Mouse (Mus musculus) stomach, embryonic 14.5 days (tissue): ENCODE data around the gene Piga. TPM values are rescaled to one million over a fixed set of nuclear protein-coding genes. Genes with fewer than 3 reads are reported as not detected.

Experiments
- ATAC-seq: fragments of 200-750 bp; cut with Nextera tagmentation; 2 replicates; pipeline ENCODE4 v1.8.0; 2017; ENCODE audit warnings: low read depth, moderate TSS enrichment; ENCODE audit not compliant: insufficient number of reproducible peaks, insufficient read depth, low FRiP score
- H3K27ac ChIP-seq: fragments of 300-500 bp; sonication (generic); 2 replicates; pipeline ENCODE4 v1.5.1; 2014; ENCODE audit warnings: mild to moderate bottlenecking, low read length, moderate library complexity, mixed read lengths
- H3K27me3 ChIP-seq: fragments of 300-500 bp; sonication (generic); 2 replicates; pipeline ENCODE4 v1.6.1; 2014; ENCODE audit warnings: low read length, control low read depth, mixed read lengths; ENCODE audit not compliant: control insufficient read depth, insufficient read depth
- H3K36me3 ChIP-seq: fragments of 300-500 bp; sonication (generic); 2 replicates; pipeline ENCODE4 v1.6.1; 2014; ENCODE audit warnings: mild to moderate bottlenecking, control low read depth, low read length, moderate library complexity, mixed read lengths; ENCODE audit not compliant: control insufficient read depth, insufficient read depth
- H3K4me1 ChIP-seq: fragments of 300-500 bp; sonication (generic); 2 replicates; pipeline ENCODE4 v1.6.1; 2014; ENCODE audit warnings: low read length, control low read depth, mixed read lengths; ENCODE audit not compliant: control insufficient read depth, insufficient read depth
- H3K4me2 ChIP-seq: fragments of 300-500 bp; sonication (generic); replicated peaks from 2 replicates; pipeline ENCODE4 v1.6.1; 2014; ENCODE audit warnings: low read depth, low read length, control low read depth
- H3K4me3 ChIP-seq: fragments of 300-500 bp; sonication (generic); 2 replicates; pipeline ENCODE4 v1.5.1; 2014; ENCODE audit warnings: low read depth, low read length, control low read depth
- H3K9ac ChIP-seq: fragments of 300-500 bp; sonication (generic); replicated peaks from 2 replicates; pipeline ENCODE4 v1.6.1; 2014; ENCODE audit warnings: low read depth, mild to moderate bottlenecking, control low read depth, low read length, moderate library complexity, mixed read lengths
- H3K9me3 ChIP-seq: fragments of 300-500 bp; sonication (generic); 2 replicates; pipeline ENCODE4 v1.6.1; 2016; ENCODE audit warnings: low read depth, low read length, control low read depth; ENCODE audit not compliant: control insufficient read depth
- WGBS: fragments of 180-500 bp; shearing (Covaris S2); extraction: QIAGEN DNeasy Blood & Tissue Kit; methylation state at CpG from one replicate; pipeline ENCODE4 v1.1.7; 2014; 5-methylcytosine and 5-hydroxymethylcytosine counted together
- polyA plus RNA-seq: library from polyadenylated mRNA; unstranded; fragments of >200 nt; fragmentation: Nextera tagmentation; extraction: Ambion mirVana; gene quantifications from 2 replicates; pipeline ENCODE4 v1.2.1, GENCODE M21; 2014

Gene Piga
- polyA plus RNA-seq, 1 experiment from 2014 or later, result 12.0 TPM

DNA sequence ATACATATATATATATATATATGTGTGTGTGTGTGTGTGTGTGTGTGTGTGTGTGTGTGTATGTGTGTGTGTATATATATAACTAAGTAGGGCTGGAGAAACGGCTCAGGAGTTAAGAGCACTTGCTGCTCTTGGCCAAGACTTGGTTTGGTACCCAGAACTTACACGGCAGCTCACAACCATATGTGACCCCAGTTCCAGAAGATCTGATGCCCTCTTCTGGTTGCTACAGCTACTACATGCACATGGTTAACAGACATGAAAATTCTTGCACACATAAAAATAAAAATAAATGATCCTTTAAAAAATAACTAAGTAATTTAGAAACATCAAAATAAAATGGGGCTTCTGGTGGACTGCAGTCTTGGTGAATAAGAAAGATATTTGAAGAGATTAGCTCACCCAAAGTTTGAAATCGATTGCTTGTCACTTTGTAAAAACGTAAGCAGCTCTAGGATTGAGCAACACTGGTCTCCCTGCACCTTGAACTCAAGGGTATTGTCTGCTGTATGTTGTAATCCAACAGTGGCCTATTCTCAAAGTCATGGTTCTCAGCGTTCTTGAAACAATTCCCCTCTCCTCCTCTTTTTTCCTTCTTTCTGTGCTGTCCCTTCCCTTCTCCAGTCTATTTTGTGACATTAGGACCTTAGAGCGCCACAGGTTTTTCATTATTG is 39.8 kb downstream of the Piga start:
- Histone ChIP-seq H3K4me2 (no peak overlapping the region), H3K9me3 (no peaks in the 10 kb centered on the region), H3K4me1 (no peaks in the 10 kb centered on the region), H3K27me3 (no peaks in the 10 kb centered on the region), H3K4me3 (no peak overlapping the region), H3K36me3 (no peaks in the 10 kb centered on the region), H3K27ac (no peak overlapping the region), H3K9ac (no peak overlapping the region)
- 73% methylated on average over 6 of the region's 6 CpGs for WGBS
- no peak for ATAC-seq

Other genes starting within 250 kb of the Piga start
- 0.26 and 0.43 TPM in 2 replicates for gene Bmx, start 161.6 kb upstream of the Piga start, polyA plus RNA-seq
- 11.9 and 12.4 TPM in 2 replicates for gene Pir, start 150.4 kb upstream of the Piga start, polyA plus RNA-seq
- gene Vegfd, start 46.4 kb upstream of the Piga start, polyA plus RNA-seq, result 3.8 and 5.2 TPM in 2 replicates
- not detected in 2 replicates for gene Asb11, start 17.2 kb downstream of the Piga start, polyA plus RNA-seq
- not detected in 2 replicates for gene Asb9, start 86.5 kb downstream of the Piga start, polyA plus RNA-seq